Mouse (Mus musculus) ES-E14 (cell line): Measurements from ENCODE around the gene Ntn1. TPM values are rescaled to one million over a fixed set of nuclear protein-coding genes. Genes with fewer than 3 reads are reported as not detected.

Experiments
- DNase-seq: peaks from one replicate; pipeline ENCODE4 v3.0.0-alpha.2; 2013; ENCODE audit warnings: low read depth, low spot score
- H3K27ac ChIP-seq: 2 replicates; pipeline ENCODE4 v1.5.1; 2012; ENCODE audit warnings: low read depth, mild to moderate bottlenecking, low read length, moderate library complexity, mixed read lengths; ENCODE audit not compliant: poor library complexity, insufficient read depth, severe bottlenecking
- H3K36me3 ChIP-seq: 2 replicates; pipeline ENCODE4 v1.6.1; 2012; ENCODE audit warnings: mild to moderate bottlenecking, low read length, moderate library complexity, mixed read lengths; ENCODE audit not compliant: control insufficient read depth, poor library complexity, insufficient read depth, severe bottlenecking
- H3K4me1 ChIP-seq, 2 experiments: fragments of 150-350 bp in 1 of 2; sonication (generic) in 1 of 2; 2 replicates each; pipeline ENCODE4 v1.6.1; 2012; ENCODE audit warnings: low read length in 2 of 2, mild to moderate bottlenecking in 1 of 2, mixed read lengths in 1 of 2; ENCODE audit not compliant: control insufficient read depth in 2 of 2, insufficient read depth in 2 of 2, poor library complexity in 1 of 2
- H3K4me3 ChIP-seq, 2 experiments: fragments of 150-350 bp in 1 of 2; sonication (generic) in 1 of 2; 2 replicates each; pipeline ENCODE4 v1.5.1; 2012; ENCODE audit warnings: low read length in 2 of 2, low read depth in 1 of 2, mild to moderate bottlenecking in 1 of 2, mixed read lengths in 1 of 2; ENCODE audit not compliant: insufficient read depth in 1 of 2, poor library complexity in 1 of 2, severe bottlenecking in 1 of 2
- H3K9ac ChIP-seq: 2 replicates; pipeline ENCODE4 v1.6.1; 2012; ENCODE audit warnings: low read depth, mild to moderate bottlenecking, low read length, mixed read lengths; ENCODE audit not compliant: poor library complexity, insufficient read depth, severe bottlenecking
- H3K9me3 ChIP-seq: fragments of 150-350 bp; sonication (generic); 2 replicates; pipeline ENCODE4 v1.6.1; 2012; ENCODE audit warnings: low read depth, mild to moderate bottlenecking, low read length; ENCODE audit not compliant: control insufficient read depth, insufficient read depth
- CHD2 ChIP-seq: IDR thresholded peaks from 2 replicates; pipeline ENCODE4 v1.6.1; 2014; ENCODE audit warnings: mild to moderate bottlenecking, low read depth, low read length, inconsistent platforms
- HCFC1 ChIP-seq: IDR thresholded peaks from 2 replicates; pipeline ENCODE4 v1.6.1; 2012; ENCODE audit warnings: low read length, inconsistent platforms, borderline replicate concordance; ENCODE audit not compliant: insufficient read depth
- MAFK ChIP-seq: IDR thresholded peaks from 2 replicates; pipeline ENCODE4 v1.6.1; 2014; ENCODE audit warnings: mild to moderate bottlenecking, low read depth, low read length, inconsistent platforms; ENCODE audit not compliant: insufficient read depth
- ZC3H11A ChIP-seq: IDR thresholded peaks from 2 replicates; pipeline ENCODE4 v1.6.1; 2012; ENCODE audit warnings: low read depth, mild to moderate bottlenecking, inconsistent platforms, low read length, borderline replicate concordance
- ZNF384 ChIP-seq: IDR thresholded peaks from 2 replicates; pipeline ENCODE4 v1.6.1; 2012; ENCODE audit warnings: low read depth, low read length, inconsistent platforms
- in situ Hi-C, 2 experiments: fragments of 600-800 bp; cut with MboI; formaldehyde crosslinking; loops; one replicate each; pipeline ENCODE4 v1.15.1; 2025; ENCODE audit warnings: low sequenced_read_pairs in 2 of 2, inconsistent platforms in 1 of 2; ENCODE audit not compliant: unreplicated experiment in 2 of 2
- total RNA-seq: library from RNA; depleted of rRNA; stranded (reverse); fragments of 300-350 nt; gene quantifications from 2 replicates; pipeline ENCODE4 v1.2.3, GENCODE M21; 2012

The Ntn1 gene
- total RNA-seq, 1 experiment, result 22.6 TPM

DNA sequence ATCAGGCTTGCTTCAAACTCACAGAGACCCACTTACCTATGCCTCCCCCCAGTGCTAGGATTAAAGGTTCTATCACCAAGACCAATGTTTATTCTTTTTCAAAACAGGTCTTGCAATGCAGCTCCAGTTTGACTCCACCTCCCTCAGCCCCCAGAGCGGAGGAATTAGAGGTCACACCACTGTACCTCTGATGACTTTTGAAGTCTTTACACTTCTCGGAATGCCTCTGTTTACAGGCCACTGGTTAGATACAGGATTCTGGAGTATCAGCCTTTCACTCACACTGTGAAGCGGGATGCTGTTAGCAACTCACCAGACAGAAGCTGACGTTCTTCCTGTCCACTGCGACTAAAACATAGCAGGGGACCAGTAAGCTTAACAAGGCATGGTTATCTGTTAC lies 805 bp upstream of the Ntn1 start:
- Histone ChIP-seq H3K4me1 (peaks cover 0 to 13% of the 10 kb centered on the region in 2 experiments; a peak in 2 of 4 replicates), H3K9me3 (no peaks in the 10 kb centered on the region), H3K9ac (no peak overlapping the region), H3K36me3 (peaks cover 4% of the 10 kb centered on the region; the same call in 1 of the 2 replicates), H3K4me3 (no peak overlapping the region), H3K27ac (no peak overlapping the region)
- in situ Hi-C loops, result loop anchor here (10.0 to 25.0 kb wide), 2 partner anchors 389 to 407 kb away; no protein-coding TSS in a partner anchor
- no peak for TF ChIP-seq ZNF384
- DNase-seq, result no peak

DNA sequence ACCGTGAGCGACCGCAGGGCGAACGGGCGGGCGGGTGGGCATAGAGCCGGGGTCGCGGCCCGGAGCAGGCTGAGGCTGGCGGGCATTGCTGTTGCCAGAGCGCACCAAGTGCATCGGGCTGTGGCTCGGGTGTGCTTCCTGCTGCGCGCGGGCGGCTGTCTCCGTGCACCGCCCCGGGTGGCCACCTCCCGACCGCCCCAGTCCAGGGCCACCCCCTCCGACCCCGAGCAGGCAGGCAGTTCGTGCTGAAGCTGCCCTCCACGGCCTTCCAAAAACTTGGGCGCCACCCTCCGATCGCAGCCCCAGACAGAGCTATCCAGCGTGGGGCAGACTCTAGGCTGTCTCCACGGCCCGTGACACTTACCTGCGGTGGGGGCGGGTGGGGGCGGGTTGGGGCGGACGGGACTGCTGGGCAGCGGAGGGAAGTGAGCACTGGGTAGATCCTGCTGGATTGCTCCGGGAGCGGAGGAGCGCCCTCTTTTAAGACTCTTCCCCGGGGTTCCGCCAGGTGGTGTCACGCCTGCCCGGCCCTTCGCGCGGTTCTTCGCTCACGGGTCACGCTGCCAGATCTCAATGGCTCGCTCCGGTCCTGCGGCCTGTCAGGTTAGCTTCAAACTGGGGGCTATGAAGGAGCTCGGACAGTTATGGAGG lies 477 bp downstream of the Ntn1 start:
- TF ChIP-seq HCFC1 (no peak), ZNF384 (no peak), ZC3H11A (no peak), CHD2 (no peak), MAFK (no peak)
- Histone ChIP-seq H3K36me3 (peaks cover 4% of the 10 kb centered on the region; the same call in 1 of the 2 replicates), H3K9me3 (no peaks in the 10 kb centered on the region), H3K4me1 (peaks cover 0 to 17% of the 10 kb centered on the region in 2 experiments; a peak in 2 of 4 replicates), H3K27ac (peak overlapping the region; percentile 20; the same call in 1 of the 2 replicates), H3K4me3 (peak overlapping the region; percentile 50 to 84), H3K9ac (peak overlapping the region; percentile 64)
- DNase-seq, result no peak
- in situ Hi-C loops, result loop anchor here (10.0 to 25.0 kb wide), 2 partner anchors 388 to 405 kb away; no protein-coding TSS in a partner anchor

DNA sequence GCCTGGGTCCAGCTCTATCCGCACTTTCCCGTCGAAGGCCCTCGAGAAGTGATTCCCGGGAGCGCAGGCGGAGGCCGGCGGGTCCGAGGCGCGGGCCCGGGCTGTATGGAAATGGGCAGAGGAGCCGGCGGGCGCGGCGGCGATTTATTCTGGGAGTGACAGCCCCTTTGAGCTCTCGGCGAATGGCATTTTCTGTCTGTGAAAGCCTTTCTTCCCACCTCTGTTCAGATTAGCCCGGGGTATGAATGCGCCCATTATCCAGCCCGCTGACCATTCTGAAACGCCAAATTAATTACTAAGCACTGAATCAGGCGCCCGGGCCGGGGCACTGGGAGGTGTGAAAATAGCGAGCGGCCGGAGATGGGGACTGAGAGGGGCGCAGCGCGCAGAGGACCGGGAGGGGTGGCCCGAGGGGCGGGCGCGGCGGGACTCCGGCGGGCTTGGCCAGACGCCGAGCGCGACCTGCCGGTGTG lies 1.0 kb downstream of the Ntn1 start:
- Histone ChIP-seq H3K9ac (peak overlapping the region; percentile 55), H3K9me3 (no peaks in the 10 kb centered on the region), H3K4me1 (peaks cover 0 to 22% of the 10 kb centered on the region in 2 experiments; a peak in 2 of 4 replicates), H3K27ac (no peak overlapping the region; the same call in 1 of the 2 replicates), H3K36me3 (peaks cover 4% of the 10 kb centered on the region; the same call in 1 of the 2 replicates), H3K4me3 (peak overlapping the region; percentile 58 to 84)
- TF ChIP-seq MAFK (no peak), ZC3H11A (no peak), HCFC1 (no peak), ZNF384 (no peak), CHD2 (no peak)
- DNase-seq, result no peak
- in situ Hi-C loops, result loop anchor here (10.0 to 25.0 kb wide), 2 partner anchors 387 to 405 kb away; no protein-coding TSS in a partner anchor

DNA sequence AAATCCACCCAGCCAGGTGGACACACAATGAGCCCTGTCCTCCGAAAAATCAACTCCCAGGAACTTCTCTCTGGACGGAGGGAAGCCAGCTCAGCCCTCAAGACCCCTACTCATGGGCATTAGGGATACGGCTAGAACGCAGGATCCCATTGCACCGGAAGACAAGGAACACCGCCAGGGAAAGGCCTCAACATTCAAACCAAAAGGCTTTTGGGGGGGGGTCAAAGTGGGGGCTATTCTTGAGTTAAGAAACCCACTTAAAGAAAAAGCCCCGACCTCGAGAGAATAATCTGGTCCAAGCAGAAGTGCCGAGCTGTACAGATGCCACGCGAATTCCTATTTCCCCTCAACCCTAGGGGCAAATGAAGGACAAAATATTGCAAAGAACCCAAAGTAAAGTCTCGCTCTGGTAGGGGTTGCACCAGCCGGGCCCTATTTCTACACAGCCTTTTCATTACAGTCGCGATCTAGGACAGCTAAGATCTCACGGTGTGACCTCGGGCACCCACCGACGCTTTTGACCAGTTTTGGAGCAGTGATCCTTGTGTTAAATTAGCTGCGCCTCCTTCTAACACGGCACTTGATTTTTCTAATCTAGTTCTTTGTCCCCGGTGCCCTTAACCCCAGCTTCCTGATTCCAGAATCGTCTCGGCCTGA lies 1.6 kb downstream of the Ntn1 start:
- Histone ChIP-seq H3K4me1 (peaks cover 0 to 25% of the 10 kb centered on the region in 2 experiments; a peak in 2 of 4 replicates), H3K4me3 (peak overlapping the region; percentile 58 to 84), H3K27ac (no peak overlapping the region), H3K9ac (peak overlapping the region; percentile 55; the same call in 1 of the 2 replicates), H3K9me3 (no peaks in the 10 kb centered on the region), H3K36me3 (peaks cover 4% of the 10 kb centered on the region; the same call in 1 of the 2 replicates)
- no peak for TF ChIP-seq CHD2
- TF ChIP-seq ZNF384, result no peak
- no peak for TF ChIP-seq MAFK
- no peak for TF ChIP-seq ZC3H11A
- TF ChIP-seq HCFC1, result no peak
- in situ Hi-C loops, result no loop called here
- no peak for DNase-seq
